8 mouse cellular contexts compared by ENCODE assay signal in the genomic region with DNA sequence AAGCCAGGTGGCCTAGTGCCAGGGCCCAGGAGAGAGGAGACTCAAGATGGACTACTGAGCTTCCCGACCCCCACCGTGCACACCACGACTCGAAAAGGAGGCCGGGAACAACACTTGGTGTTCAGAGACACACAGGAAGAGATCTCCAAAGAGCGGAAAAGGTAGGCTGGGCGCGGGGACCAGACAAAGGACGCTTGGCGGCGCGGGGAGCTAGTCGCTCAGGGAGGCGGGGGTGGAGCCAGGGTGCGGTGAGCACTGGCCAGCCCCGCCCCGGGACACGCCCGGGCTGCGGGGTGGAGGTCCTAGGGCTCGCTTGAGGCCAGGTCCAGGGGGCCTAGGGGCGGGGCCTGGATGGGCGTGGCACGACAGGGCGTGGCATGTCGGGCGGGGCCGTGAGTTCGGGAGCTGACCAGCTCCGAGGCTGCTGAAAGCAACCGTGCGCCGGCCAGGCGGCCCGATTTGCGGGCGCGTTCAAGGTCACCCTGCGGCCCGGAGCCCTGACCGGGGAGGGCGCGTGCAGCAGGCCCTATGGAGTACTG. TPM values are rescaled to one million over a fixed set of nuclear protein-coding genes. Genes with fewer than 3 reads are reported as not detected.
DNase-seq lines count a peak whose midpoint lies in the region; ATAC-seq lines count a peak whose summit lies in the region.

No protein-coding gene starts in this region.

- peaks cover 4% of the 10 kb centered on the region; the same call in 1 of the 2 replicates for H3K27me3 ChIP-seq in forebrain, embryonic 13.5 days
- no peaks in the 10 kb centered on the region for H3K27me3 ChIP-seq in hindbrain, embryonic 14.5 days (ENCODE audit: control insufficient read depth, insufficient read depth, low read length)

- H3K4me1 ChIP-seq in forebrain, embryonic 13.5 days, result peaks cover 44% of the 10 kb centered on the region
- peaks cover 43% of the 10 kb centered on the region for H3K4me1 ChIP-seq in hindbrain, embryonic 14.5 days (replicated peaks; ENCODE audit: control insufficient read depth, insufficient read depth, low read length)

- DNase-seq in WW6 (ENCODE audit: low read depth, low spot score), result peak; percentile 54
- DNase-seq in cerebellum, adult 11 months, result peak; percentile 89
- DNase-seq in hindbrain, embryonic 14.5 days (ENCODE audit: low spot score), result peak; percentile 66
- peak; percentile 71 for DNase-seq in left cerebral cortex, adult 11 months (ENCODE audit: low spot score)
- DNase-seq in lung, postnatal 10 days, result peak; percentile 53
- peak; percentile 75 for DNase-seq in retina, embryonic 14.5 days (ENCODE audit: low spot score)
- peak; percentile 68 for DNase-seq in yolk sac, embryonic 10.5 days (ENCODE audit: low spot score)

- peak; percentile 49; the same call in 1 of the 2 replicates for ATAC-seq in forebrain, embryonic 13.5 days
- ATAC-seq in hindbrain, embryonic 14.5 days (ENCODE audit: low FRiP score), result peak; percentile 32; the same call in 1 of the 2 replicates

- under 1% methylated on average over 25 of the region's 43 CpGs for WGBS in forebrain, embryonic 13.5 days
- WGBS in hindbrain, embryonic 14.5 days, result 0% methylated on average over 28 of the region's 43 CpGs

- H3K27ac ChIP-seq in forebrain, embryonic 13.5 days, result peak overlapping the region; percentile 94
- peak overlapping the region; percentile 94 for H3K27ac ChIP-seq in hindbrain, embryonic 14.5 days

- H3K9me3 ChIP-seq in forebrain, embryonic 13.5 days (replicated peaks), result no peaks in the 10 kb centered on the region
- H3K9me3 ChIP-seq in hindbrain, embryonic 14.5 days (ENCODE audit: control insufficient read depth, low read length), result no peaks in the 10 kb centered on the region

- peak overlapping the region; percentile 96 for H3K4me3 ChIP-seq in forebrain, embryonic 13.5 days
- H3K4me3 ChIP-seq in hindbrain, embryonic 14.5 days (replicated peaks; ENCODE audit: low read length), result peak overlapping the region; percentile 96

- H3K9ac ChIP-seq in forebrain, embryonic 13.5 days, result peak overlapping the region; percentile 99
- peak overlapping the region; percentile 99 for H3K9ac ChIP-seq in hindbrain, embryonic 14.5 days

- H3K36me3 ChIP-seq in forebrain, embryonic 13.5 days (ENCODE audit: poor library complexity, severe bottlenecking), result peaks cover 7% of the 10 kb centered on the region; the same call in 1 of the 2 replicates
- H3K36me3 ChIP-seq in hindbrain, embryonic 14.5 days (replicated peaks; ENCODE audit: control insufficient read depth, insufficient read depth), result no peaks in the 10 kb centered on the region

- peak overlapping the region; percentile 67 for H3K4me2 ChIP-seq in forebrain, embryonic 13.5 days
- H3K4me2 ChIP-seq in hindbrain, embryonic 14.5 days (replicated peaks), result peak overlapping the region; percentile 87

RNA-seq across cellular contexts. Expression of gene Elavl3, which starts 1.4 kb away (rescaled TPM):
- polyA plus RNA-seq in forebrain, embryonic 13.5 days (2015; fragmentation: Nextera tagmentation; extraction: Ambion mirVana), result 63.7 and 66.4 TPM in 2 replicates
- 129 and 130 TPM in 2 replicates for polyA plus RNA-seq in hindbrain, embryonic 14.5 days (2014; fragmentation: Nextera tagmentation; extraction: Ambion mirVana)

RNA-seq across cellular contexts. Expression of gene Gm49318, which starts 20.6 kb away (rescaled TPM):
- not detected in 2 replicates for polyA plus RNA-seq in forebrain, embryonic 13.5 days (2015; fragmentation: Nextera tagmentation; extraction: Ambion mirVana)
- polyA plus RNA-seq in hindbrain, embryonic 14.5 days (2014; fragmentation: Nextera tagmentation; extraction: Ambion mirVana), result not detected in 2 replicates

RNA-seq across cellular contexts. Expression of gene Zfp653, which starts 20.8 kb away (rescaled TPM):
- 17.1 and 18.9 TPM in 2 replicates for polyA plus RNA-seq in forebrain, embryonic 13.5 days (2015; fragmentation: Nextera tagmentation; extraction: Ambion mirVana)
- polyA plus RNA-seq in hindbrain, embryonic 14.5 days (2014; fragmentation: Nextera tagmentation; extraction: Ambion mirVana), result 12.4 and 13.3 TPM in 2 replicates

RNA-seq across cellular contexts. Expression of gene Ecsit, which starts 34.8 kb away (rescaled TPM):
- polyA plus RNA-seq in forebrain, embryonic 13.5 days (2015; fragmentation: Nextera tagmentation; extraction: Ambion mirVana), result 47.7 and 51.5 TPM in 2 replicates
- polyA plus RNA-seq in hindbrain, embryonic 14.5 days (2014; fragmentation: Nextera tagmentation; extraction: Ambion mirVana), result 49.3 and 54.4 TPM in 2 replicates

RNA-seq across cellular contexts. Expression of gene Prkcsh, which starts 47.8 kb away (rescaled TPM):
- polyA plus RNA-seq in forebrain, embryonic 13.5 days (2015; fragmentation: Nextera tagmentation; extraction: Ambion mirVana), result 84.2 and 89.6 TPM in 2 replicates
- polyA plus RNA-seq in hindbrain, embryonic 14.5 days (2014; fragmentation: Nextera tagmentation; extraction: Ambion mirVana), result 70.1 and 73.6 TPM in 2 replicates

Comparison
In these comparisons a context has a peak if more than half of its experiments do, and no peak if none do; other contexts are left out.
1. Peak in every context shown above with its lines: DNase-seq, ATAC-seq, H3K4me3 ChIP-seq and H3K27ac ChIP-seq.